Mouse (Mus musculus): ENCODE data around the gene Olfr520. TPM values are rescaled to one million over a fixed set of nuclear protein-coding genes. Genes with fewer than 3 reads are reported as not detected.

The Olfr520 gene
- polyA plus RNA-seq, 1 experiment from 2014 or later, result not detected

GRCm38 (mm10) chr7:99785553-99785952 is 55.5 kb downstream of the Olfr520 start:
- no peak overlapping the region for H3K4me3 ChIP-seq (ENCODE audit: low read depth, low read length)
- no peak overlapping the region for H3K9ac ChIP-seq (replicated peaks; ENCODE audit: low read length)
- no peak overlapping the region for H3K4me2 ChIP-seq (ENCODE audit: low read depth, low read length)
- no peaks in the 10 kb centered on the region for H3K27me3 ChIP-seq (ENCODE audit: control insufficient read depth, insufficient read depth, low read length)
- H3K4me1 ChIP-seq (ENCODE audit: control insufficient read depth, insufficient read depth, low read length), result no peaks in the 10 kb centered on the region
- H3K27ac ChIP-seq (replicated peaks; ENCODE audit: low read depth, low read length), result no peak overlapping the region
- no peaks in the 10 kb centered on the region for H3K9me3 ChIP-seq (replicated peaks; ENCODE audit: control insufficient read depth, low read length)
- WGBS, result 82% methylated on average over 3 of the region's 3 CpGs
- H3K36me3 ChIP-seq (replicated peaks; ENCODE audit: control insufficient read depth, insufficient read depth, low read depth, low read length), result no peaks in the 10 kb centered on the region
- ATAC-seq (replicated peaks; ENCODE audit: insufficient number of reproducible peaks, low FRiP score, low TSS enrichment, low read depth), result no peak
- DNase-seq (ENCODE audit: low spot score), result no peak

Other genes with a start within 250 kb of the Olfr520 start
- gene Rps3, start 246.5 kb upstream of the Olfr520 start, polyA plus RNA-seq (2014; fragmentation: Nextera tagmentation; extraction: Ambion mirVana), result 821 and 869 TPM in 2 replicates
- gene Arrb1, start 194.8 kb upstream of the Olfr520 start, polyA plus RNA-seq (2014; fragmentation: Nextera tagmentation; extraction: Ambion mirVana), result 2.7 and 3.0 TPM in 2 replicates
- gene Tpbgl, start 103.2 kb upstream of the Olfr520 start, polyA plus RNA-seq (2014; fragmentation: Nextera tagmentation; extraction: Ambion mirVana), result 0.49 and 0.74 TPM in 2 replicates
- gene Slco2b1, start 18.9 kb upstream of the Olfr520 start, polyA plus RNA-seq (2014; fragmentation: Nextera tagmentation; extraction: Ambion mirVana), result 0.72 and 1.4 TPM in 2 replicates
- gene Olfr521, start 33.2 kb downstream of the Olfr520 start, polyA plus RNA-seq (2014; fragmentation: Nextera tagmentation; extraction: Ambion mirVana), result not detected in 2 replicates
- gene Neu3, start 98.1 kb downstream of the Olfr520 start, polyA plus RNA-seq (2014; fragmentation: Nextera tagmentation; extraction: Ambion mirVana), result 1.6 and 1.7 TPM in 2 replicates
- 0.20 and 0.52 TPM in 2 replicates for gene Xrra1, start 128.8 kb downstream of the Olfr520 start, polyA plus RNA-seq (2014; fragmentation: Nextera tagmentation; extraction: Ambion mirVana)
- gene Spcs2, start 133.2 kb downstream of the Olfr520 start, polyA plus RNA-seq (2014; fragmentation: Nextera tagmentation; extraction: Ambion mirVana), result 350 and 360 TPM in 2 replicates

Data from embryonic facial prominence, embryonic 11.5 days (tissue).